In the genomic region with DNA sequence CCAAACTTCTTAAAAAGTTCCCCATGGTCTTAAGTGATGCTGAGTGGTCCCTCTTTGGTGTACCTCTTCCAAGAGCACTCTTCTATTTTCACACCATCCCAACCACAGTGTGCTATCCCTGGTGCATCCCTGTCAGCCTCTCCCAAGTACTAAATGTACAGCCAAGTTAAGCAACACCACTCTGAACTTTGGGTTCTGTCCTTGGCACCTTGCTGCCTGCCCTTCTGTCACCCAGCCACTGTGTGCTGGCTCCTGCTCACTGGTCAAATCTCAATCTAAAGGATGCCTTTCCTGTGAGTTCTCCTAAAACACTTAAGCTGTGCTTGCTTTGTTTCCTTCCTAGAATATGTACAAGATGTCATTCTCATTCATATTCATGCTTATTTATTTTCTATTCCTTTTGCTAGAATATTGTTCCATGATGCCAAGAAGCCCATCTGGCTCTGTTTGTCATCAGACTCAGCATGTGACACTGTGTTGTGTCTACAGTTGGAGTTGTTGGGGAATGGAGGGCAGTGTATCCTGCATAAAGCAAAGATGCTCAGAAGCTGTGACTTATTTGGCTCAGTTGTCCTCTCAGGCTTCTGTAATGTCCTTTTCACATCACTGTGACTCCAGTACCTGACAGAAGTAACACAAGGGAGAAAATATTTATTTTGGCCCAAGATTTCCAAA, we compare ENCODE assay signal across 21 mouse cellular contexts.
DNase-seq lines count a peak whose midpoint lies in the region; TF ChIP-seq lines count a peak whose summit lies in the region.
"Had no signal": no experiment of that assay in that cellular context is flagged by ENCODE, and none has a peak within 500 bp of the region (broad histone marks: within the 10 kb centered on the region; RNA-seq: fewer than 3 reads in every experiment).

No protein-coding gene starts in this region.

- H3K4me3 ChIP-seq in gastrocnemius, adult 2 months: no peak overlapping the region
- H3K4me3 ChIP-seq: embryonic facial prominence, embryonic 12.5 days; heart, adult 2 months; heart, embryonic 15.5 days; hindbrain, embryonic 12.5 days; intestine, embryonic 15.5 days; kidney, embryonic 15.5 days; liver, embryonic 12.5 days; lung, embryonic 15.5 days; myocyte; neural tube, embryonic 15.5 days had no signal

- H3K27ac ChIP-seq in gastrocnemius, adult 2 months: no peak overlapping the region
- H3K27ac ChIP-seq: embryonic facial prominence, embryonic 12.5 days; heart, adult 2 months; heart, embryonic 15.5 days; hindbrain, embryonic 12.5 days; intestine, embryonic 15.5 days; kidney, embryonic 15.5 days; liver, embryonic 12.5 days; lung, embryonic 15.5 days; neural tube, embryonic 15.5 days had no signal

- intact Hi-C loops in heart, postnatal 25 days (cut with DNase I): no loop called here
- intact Hi-C loops in gastrocnemius, adult 2 months (cut with DNase I): no loop called here

- DNase-seq in cerebellum, adult 18-20 months: peak; percentile 6 to 29
- DNase-seq in cerebellum, postnatal 4 days (ENCODE audit: low spot score in 2 of 2): no peak
- DNase-seq in heart, adult 18-20 months: peak; percentile 9 to 13
- no peak for DNase-seq in heart, postnatal 25 days (ENCODE audit: low spot score)
- peak; percentile 13 for DNase-seq in cerebellum, adult 9-10 months
- peak; percentile 29 for DNase-seq in layer of hippocampus, adult 9-10 months (ENCODE audit: low spot score)
- no peak for DNase-seq in testis, postnatal 14 days (ENCODE audit: low spot score)
- no peak for DNase-seq in gastrocnemius, adult 2 months
- DNase-seq: left cerebral cortex, postnatal 4 days; midbrain, embryonic 14.5 days; right cerebral cortex, postnatal 4 days had no signal

- TF ChIP-seq CTCF in gastrocnemius, adult 2 months (IDR thresholded peaks at IDR 0.05): no peak

Comparison
In these comparisons a context has a peak if more than half of its experiments do, and no peak if none do; other contexts are left out.
1. DNase-seq: peak in cerebellum, adult 18-20 months (2 of 2), heart, adult 18-20 months (2 of 2), cerebellum, adult 9-10 months (single experiment) and layer of hippocampus, adult 9-10 months (single experiment); none in cerebellum, postnatal 4 days (0 of 2), heart, postnatal 25 days (single experiment), testis, postnatal 14 days (single experiment) and gastrocnemius, adult 2 months (single experiment).